Mouse (Mus musculus) spleen, postnatal 14 days (tissue): ENCODE measurements around the gene Rif1.
A peak's percentile ranks its signal among the peaks of the same experiment; 100 is the strongest.
"Not testable (repeated sequence)": the region's sequence is repeated elsewhere in the genome, so short reads cannot be mapped to it uniquely, and the experiment has no call there.

ENCODE experiments used
- DNase-seq, 2 experiments: peaks; one replicate each; pipeline ENCODE4 v3.0.0; 2021 to 2022; ENCODE audit warnings: low spot score in 2 of 2

Rif1 gene

DNA sequence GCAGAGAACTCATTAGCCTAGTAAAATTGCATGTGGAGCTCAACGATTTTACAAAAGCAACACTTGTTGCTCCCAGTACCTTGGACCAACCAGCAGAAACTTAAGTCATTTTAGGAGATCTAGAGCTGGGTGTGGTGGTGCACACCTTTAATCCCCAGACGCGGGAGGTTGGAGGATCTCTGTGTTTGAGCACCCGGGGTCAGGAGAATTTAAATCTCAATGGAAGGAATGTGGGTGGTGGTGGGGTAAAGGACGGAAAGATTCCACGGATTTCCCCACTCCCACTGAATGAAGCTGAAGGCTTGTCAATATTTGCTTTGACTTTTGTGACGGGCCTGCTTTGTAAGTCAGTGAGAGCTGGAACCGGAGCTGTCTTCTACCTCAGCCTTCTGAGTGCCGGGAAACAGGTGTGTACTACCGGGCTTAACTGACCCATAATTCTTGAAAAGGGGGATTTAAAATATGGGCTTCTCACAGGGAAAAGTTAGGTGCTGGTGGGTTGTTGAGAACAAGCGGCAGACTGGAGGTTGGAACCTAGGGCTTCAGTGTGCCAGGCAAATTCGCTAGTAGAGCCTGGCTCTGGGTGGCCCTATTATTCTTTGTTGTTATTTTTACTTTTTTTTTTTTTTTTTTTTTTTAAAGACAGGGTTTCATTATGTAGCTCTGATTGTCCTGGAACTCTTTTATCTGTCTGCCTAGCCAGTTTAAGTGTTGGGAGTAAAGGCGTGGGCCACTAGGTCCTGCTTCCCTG is 1.2 kb upstream of the Rif1 start:
- DNase-seq: no peak

DNA sequence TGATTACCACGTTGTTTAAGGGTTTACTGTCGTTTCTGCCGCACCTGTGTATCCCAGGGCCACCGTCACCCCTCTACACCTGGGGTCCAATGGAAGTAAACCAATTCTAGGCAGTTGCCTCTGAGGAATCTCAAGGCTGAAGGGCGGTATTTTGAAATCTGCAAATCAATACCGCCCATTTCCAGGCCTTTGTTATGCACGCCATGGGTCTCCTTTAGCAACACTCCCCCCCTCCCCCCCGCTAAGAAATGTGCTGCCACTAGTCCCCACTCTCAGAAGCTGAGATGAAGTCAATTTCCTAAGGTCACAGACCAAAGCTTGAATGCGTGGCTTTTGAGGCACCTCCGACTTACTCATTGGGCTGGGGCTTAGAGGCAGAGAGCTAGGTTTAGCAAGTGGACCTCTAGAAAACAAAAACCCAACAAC is 554 bp upstream of the Rif1 start:
- no peak for DNase-seq

DNA sequence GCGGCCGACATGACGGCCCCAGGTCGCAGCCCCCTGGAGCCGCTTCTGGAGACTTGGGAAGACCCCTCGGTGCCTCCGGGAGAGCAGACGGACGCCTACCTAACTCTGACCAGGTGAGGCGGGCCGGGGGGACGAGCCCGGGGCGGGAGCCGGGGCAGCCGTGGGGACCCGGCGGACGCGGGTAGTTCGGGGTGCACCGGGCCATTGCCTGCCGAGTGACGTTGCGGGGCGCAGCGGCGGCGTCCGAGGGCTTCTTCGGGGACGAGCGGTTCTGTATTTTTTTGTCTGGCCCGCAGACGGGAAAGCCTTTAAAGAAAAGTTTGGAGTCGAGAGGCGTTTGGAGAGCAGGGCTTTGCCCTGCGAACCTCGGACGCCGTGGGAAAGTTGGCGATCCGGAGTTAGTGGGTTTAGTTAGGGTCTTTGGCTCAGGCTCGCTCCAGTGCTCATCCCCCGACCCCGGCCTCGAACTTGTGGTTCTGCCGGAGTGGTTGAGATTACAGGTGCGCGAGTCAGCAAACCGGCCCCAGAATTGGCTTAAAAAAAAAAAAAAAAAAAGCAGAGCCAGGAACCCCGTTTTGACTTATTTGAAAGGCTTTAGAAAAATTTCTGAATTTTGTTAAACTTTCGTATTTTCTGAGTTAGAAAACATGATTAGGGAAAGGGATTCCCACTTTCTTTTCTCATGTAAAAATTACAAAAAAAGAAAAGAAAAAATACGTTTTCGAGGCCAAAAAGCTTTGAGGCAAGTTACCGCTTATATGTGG is 691 bp downstream of the Rif1 start:
- peak; percentile 23 to 43 for DNase-seq

DNA sequence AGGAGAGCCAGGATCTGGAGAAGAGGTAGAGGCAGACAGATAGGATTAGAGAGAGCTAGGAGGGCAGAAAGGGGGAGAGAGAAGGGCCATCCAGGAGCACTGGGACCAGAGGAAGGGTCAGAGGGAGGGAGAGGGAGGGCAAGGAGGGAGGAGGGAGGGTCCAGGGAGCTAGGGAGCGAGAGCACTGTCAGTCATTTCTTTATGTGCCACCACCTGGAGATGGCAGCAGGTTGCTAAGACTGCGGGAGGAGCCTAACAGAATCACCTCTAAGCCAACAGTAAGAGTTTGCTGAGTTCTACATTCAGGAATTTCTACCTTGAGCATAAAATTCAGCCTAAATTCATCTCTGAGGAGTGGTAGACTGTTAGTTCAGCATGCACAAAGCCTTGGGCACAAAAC is 6.0 kb downstream of the Rif1 start:
- DNase-seq: no peak

DNA sequence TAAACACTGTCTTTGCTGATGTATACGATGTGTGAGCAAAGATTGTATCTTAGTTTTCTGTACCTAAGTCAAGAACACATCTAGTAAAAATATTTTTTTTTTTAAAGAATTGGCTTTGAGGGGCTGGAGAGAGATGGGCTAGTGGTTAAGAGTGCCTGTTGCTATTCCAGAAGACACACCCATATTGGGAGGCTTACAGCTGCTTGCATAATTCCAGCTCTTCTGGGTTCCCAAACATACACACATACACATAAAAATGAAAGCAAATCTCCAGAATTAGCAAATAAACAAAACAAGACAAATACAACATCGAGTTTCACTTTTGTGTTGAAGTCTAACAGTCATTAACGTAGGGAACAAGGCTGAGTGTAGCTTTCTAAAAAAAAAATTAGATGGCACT is 11.4 kb downstream of the Rif1 start:
- no peak for DNase-seq

DNA sequence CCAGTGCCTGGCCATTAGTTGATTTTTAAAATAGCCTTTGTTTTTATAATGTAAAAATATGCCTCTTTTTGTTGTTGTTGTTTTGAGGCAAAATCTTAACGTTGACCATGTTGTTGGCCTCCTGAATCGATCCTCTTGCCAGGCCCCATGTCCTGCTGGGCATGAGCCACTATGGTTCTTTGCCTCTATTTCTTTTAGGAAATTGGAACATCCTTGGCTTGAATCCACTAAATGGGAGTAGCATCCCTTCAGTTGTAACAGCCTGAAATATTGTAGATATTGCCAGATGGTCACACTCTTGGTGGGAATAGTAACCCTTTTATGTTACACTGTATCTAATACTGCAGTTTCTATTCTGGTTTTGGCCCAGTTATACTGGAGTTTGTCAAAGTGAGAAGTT is 11.9 kb downstream of the Rif1 start:
- DNase-seq: no peak

DNA sequence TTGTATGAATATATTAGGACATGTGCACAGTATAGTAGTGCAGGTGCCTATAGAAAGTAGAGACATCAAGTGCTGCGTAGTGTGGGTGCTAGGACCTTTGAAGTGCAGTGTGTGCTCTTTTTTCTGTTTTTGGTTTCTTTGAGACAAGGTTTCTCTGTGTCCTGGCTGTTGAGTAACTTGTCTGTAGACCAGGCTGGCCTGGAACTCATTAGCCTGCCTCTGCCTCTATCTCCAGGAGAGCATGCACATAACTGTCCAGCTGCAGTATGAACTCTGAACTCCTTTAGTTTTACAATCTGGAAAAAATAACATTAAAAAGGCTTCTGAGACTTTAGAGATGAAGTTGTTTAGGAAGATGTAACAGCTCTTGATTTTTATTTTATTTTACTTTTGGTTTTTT is 41.5 kb downstream of the Rif1 start:
- DNase-seq: no peak

DNA sequence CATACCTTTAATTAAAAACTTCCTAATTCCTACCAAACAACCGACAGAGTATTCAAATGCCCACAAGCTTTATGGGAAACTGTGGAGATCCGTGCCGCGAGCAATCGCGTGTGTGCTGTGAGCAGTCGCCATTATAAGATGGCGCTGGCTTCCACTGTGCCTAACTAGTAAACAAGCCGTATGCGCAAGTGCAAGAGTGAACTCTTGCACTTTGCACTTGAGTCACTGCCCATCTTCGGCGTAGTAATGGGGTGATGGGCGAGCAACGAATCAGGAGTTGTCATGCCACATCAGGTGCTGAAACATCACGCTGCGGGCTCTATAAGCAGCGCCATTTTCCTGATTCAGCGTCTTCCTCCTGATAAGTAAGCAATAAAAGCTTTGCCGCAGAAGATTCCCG is 58.7 kb downstream of the Rif1 start:
- not testable (repeated sequence) for DNase-seq

DNA sequence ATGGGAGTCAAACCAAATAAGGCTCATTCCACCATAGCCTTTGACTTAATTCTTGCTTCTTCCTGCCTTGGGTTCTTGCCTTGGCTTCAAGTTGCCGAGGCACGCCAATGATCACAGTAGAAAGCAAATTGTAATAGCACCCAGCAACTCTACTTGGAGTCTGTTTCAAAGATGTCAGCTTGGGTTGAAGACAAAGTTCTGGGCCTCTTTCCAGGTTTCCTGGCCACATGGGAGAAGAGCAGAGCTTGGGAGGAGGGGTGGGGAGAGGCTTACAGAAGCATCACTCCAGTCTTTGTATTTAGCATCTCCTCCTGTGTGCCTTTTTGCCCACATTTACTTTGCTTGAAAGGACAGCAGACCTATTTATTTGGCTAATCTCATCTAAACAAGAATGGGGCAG is 60.7 kb downstream of the Rif1 start:
- no peak for DNase-seq

DNA sequence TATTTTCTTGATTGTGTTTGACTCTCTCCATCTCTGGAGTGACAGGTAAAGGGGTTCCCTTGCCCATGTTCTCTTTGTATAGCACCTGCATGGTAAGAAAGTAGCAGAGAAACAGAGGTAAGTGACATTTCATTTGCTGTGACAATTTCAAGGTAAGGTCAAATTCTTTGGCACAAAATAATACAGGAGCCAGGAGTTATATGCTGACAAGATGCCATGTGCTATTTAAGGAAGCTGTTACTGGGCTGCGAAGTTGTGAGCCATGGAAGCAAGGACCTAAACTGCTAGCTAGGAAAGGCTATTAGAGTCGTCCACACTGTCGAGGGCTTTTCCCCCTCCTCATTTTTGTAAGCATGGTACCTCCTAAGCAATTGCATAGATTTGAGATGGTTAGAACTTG is 80.4 kb downstream of the Rif1 start:
- no peak for DNase-seq

DNA sequence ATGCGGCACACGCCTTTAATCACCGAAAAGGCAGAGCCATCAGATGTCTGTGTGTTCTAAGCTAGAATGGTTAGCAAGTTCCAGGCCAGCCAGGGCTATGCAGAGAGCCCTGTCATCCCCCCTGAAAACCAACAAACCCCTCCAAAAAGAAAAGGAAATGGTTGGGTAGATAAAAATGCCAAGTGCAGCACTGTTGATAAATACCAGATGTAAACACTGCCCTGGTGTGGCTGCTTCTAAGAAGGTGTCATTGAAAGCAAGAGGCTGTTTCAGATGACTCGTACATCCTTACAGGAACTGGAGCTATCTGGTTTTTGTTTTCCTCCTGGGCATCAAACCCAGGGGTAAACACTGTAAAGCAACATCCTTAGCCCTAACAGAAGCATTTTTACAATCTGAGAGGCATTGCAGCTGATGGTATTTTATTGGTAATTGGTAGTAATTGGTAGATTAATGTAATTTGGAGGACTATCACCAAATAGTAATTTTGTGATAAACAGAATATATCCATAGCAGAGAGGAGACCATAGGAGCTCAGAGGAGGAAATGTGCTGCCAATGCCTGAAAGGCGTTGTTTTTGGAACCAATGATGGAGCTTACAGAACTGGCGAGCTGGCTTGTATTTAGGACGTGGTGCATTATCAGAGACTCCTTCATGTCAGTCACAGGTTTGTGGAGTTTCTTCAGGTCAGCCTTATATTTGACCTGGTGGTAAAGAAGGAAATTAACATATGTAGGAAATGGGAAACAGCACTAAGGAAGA is 96.8 kb downstream of the Rif1 start:
- no peak for DNase-seq
